Mouse (Mus musculus) intestine, embryonic 16.5 days (tissue): ENCODE results near the gene Cux1. TPM values are rescaled to one million over a fixed set of nuclear protein-coding genes. Genes with fewer than 3 reads are reported as not detected.
A peak's percentile ranks its signal among the peaks of the same experiment; 100 is the strongest.

Source experiments
- ATAC-seq: fragments of 200-750 bp; cut with Nextera tagmentation; 2 replicates; pipeline ENCODE4 v1.8.0; 2017; ENCODE audit warnings: moderate TSS enrichment, moderate library complexity
- H3K27ac ChIP-seq: fragments of 300-500 bp; sonication (generic); 2 replicates; pipeline ENCODE4 v1.5.1; 2014; ENCODE audit warnings: mild to moderate bottlenecking, low read length
- H3K27me3 ChIP-seq: fragments of 300-500 bp; sonication (generic); replicated peaks from 2 replicates; pipeline ENCODE4 v1.6.1; 2014; ENCODE audit warnings: low read length, control low read depth, mixed read lengths; ENCODE audit not compliant: control insufficient read depth, insufficient read depth
- H3K36me3 ChIP-seq: fragments of 300-500 bp; sonication (generic); 2 replicates; pipeline ENCODE4 v1.6.1; 2014; ENCODE audit warnings: low read length, control low read depth; ENCODE audit not compliant: control insufficient read depth, insufficient read depth
- H3K4me1 ChIP-seq: fragments of 300-500 bp; sonication (generic); 2 replicates; pipeline ENCODE4 v1.6.1; 2014; ENCODE audit warnings: low read length, control low read depth, mixed read lengths; ENCODE audit not compliant: control insufficient read depth, insufficient read depth
- H3K4me2 ChIP-seq: fragments of 300-500 bp; sonication (generic); 2 replicates; pipeline ENCODE4 v1.6.1; 2014; ENCODE audit warnings: low read depth, low read length, control low read depth
- H3K4me3 ChIP-seq: fragments of 300-500 bp; sonication (generic); 2 replicates; pipeline ENCODE4 v1.5.1; 2014; ENCODE audit warnings: mild to moderate bottlenecking, low read length
- H3K9ac ChIP-seq: fragments of 300-500 bp; sonication (generic); 2 replicates; pipeline ENCODE4 v1.6.1; 2014; ENCODE audit warnings: low read depth, low read length
- H3K9me3 ChIP-seq: fragments of 300-500 bp; sonication (generic); 2 replicates; pipeline ENCODE4 v1.6.1; 2016; ENCODE audit warnings: low read length, control low read depth; ENCODE audit not compliant: control insufficient read depth
- WGBS: fragments of 180-500 bp; shearing (Covaris S2); extraction: QIAGEN DNeasy Blood & Tissue Kit; methylation state at CpG from one replicate; pipeline ENCODE4 v1.1.7; 2014; 5-methylcytosine and 5-hydroxymethylcytosine counted together
- polyA plus RNA-seq: library from polyadenylated mRNA; unstranded; fragments of >200 nt; fragmentation: Nextera tagmentation; extraction: Ambion mirVana; gene quantifications from 2 replicates; pipeline ENCODE4 v1.2.1, GENCODE M21; 2015

Gene Cux1
- polyA plus RNA-seq, 1 experiment from 2014 or later = 62.5 TPM

DNA sequence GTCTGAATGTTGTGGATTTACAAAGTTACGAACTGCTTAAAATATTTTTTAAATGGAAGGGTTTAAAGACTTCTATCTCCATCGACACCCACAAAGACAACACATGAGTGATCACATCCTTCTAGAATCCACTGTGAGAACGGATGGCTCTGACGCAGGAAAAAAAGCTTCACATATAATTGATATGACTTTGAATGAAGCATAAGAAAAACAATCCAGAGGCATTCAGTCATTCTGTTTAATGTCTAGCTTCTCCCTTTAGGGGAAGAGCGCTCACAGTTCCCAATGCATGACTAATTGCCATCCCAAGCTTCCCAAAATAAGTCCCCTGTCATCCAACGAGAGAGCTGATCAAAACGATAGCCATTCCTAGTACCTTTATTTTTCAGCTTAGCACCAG, 2.9 kb upstream of the Cux1 start:
- H3K4me3 ChIP-seq = no peak overlapping the region
- H3K4me1 ChIP-seq = peaks cover 1% of the 10 kb centered on the region
- H3K9ac ChIP-seq = no peak overlapping the region
- no peak for ATAC-seq
- H3K36me3 ChIP-seq = no peaks in the 10 kb centered on the region
- H3K4me2 ChIP-seq = no peak overlapping the region
- WGBS = 57% methylated on average over 7 of the region's 7 CpGs
- H3K9me3 ChIP-seq = no peaks in the 10 kb centered on the region
- 0 out of 2 replicates have a peak, but pooled peaks cover 5% of the 10 kb centered on the region for H3K27me3 ChIP-seq
- H3K27ac ChIP-seq = no peak overlapping the region

DNA sequence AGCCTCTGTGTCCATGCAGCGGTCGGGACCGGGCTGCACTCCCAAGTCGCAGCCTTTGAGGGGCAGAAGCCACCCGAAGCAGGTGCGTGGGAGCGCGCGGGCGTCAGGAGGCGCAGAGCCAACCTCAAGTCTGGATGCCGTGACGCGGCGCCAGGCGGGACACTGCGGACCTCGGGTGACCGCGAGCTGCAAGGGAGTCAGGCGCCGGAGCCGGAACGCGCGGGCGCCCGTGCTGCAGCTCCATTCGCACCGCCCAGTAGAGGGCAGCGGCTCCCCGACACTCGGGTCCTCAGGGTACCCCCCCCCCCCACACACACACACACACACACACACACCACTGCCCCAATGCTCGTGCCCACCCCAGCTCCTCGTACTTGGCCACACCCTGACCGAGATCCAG, 1.5 kb upstream of the Cux1 start:
- Histone ChIP-seq H3K4me1 (peaks cover 12% of the 10 kb centered on the region), H3K9me3 (no peaks in the 10 kb centered on the region), H3K27ac (no peak overlapping the region), H3K4me3 (peak overlapping the region; percentile 90), H3K4me2 (peak overlapping the region; percentile 99), H3K9ac (peak overlapping the region; percentile 69), H3K27me3 (0 out of 2 replicates have a peak, but pooled peaks cover 5% of the 10 kb centered on the region), H3K36me3 (no peaks in the 10 kb centered on the region)
- WGBS = 0% methylated on average over 36 of the region's 36 CpGs
- ATAC-seq = no peak

DNA sequence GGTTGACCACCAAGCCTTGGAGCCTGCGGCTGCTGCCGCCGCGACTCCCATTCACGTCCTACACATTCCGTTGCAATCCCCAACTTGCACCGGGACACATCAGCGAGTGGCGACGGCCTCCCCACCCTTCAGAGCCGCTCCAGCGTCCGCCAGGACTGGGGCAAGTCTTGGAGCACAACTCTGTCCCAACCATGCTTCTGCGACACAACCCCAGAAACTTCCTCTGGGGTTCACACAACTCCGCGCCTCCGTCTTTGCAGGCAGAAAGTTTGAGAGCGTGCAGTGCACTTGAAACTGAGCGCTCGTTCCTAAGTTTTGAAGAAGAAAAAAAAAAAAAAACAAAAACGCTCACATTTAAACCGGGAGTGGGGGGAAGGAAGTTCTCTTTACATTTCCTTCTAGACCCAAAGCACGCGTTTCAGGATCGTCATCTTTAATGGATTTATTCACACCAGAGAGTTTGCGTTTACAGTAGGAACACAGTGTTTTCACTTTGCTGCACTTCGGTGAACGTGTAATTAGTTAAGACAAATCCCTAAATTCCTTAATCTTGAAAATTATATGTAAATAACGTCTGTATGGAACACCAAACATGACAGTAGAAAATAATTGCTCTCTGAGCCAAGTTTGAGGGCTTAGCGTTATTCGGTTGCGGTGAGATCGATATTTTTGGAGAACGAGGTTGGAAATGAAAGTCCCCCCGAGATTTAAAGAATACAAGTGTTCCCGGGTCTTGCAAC, 906 bp upstream of the Cux1 start:
- Histone ChIP-seq H3K9ac (peak overlapping the region; percentile 88), H3K4me3 (peak overlapping the region; percentile 90), H3K27me3 (0 out of 2 replicates have a peak, but pooled peaks cover 5% of the 10 kb centered on the region), H3K4me1 (peaks cover 12% of the 10 kb centered on the region), H3K9me3 (no peaks in the 10 kb centered on the region), H3K27ac (no peak overlapping the region), H3K4me2 (peak overlapping the region; percentile 99), H3K36me3 (no peaks in the 10 kb centered on the region)
- whole genome bisulfite sequencing = under 1% methylated on average over 36 of the region's 36 CpGs
- ATAC-seq = peak; percentile 7; the same call in 1 of the 2 replicates

DNA sequence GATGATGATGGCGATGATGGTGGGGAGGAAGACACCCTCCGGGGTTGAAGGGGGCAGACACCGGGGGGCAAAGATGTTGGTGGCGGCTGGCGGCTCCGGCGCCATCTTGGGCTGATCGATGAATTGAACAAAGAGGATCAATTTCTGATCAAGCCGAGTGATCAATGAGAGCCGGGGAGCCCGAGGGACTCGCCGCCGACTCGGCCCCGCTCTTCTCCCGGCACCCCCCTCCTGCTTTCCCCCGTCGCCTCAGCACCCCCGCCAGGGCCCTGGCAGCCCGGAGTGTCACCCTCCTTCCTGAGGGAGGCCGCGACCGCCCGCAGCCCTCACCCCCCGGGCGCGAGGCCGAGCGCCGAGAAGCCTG, 496 bp downstream of the Cux1 start:
- Histone ChIP-seq H3K4me3 (peak overlapping the region; percentile 90), H3K36me3 (no peaks in the 10 kb centered on the region), H3K4me1 (peaks cover 12% of the 10 kb centered on the region), H3K4me2 (peak overlapping the region; percentile 93), H3K9ac (peak overlapping the region; percentile 88), H3K27ac (peak overlapping the region; percentile 91), H3K9me3 (no peaks in the 10 kb centered on the region), H3K27me3 (0 out of 2 replicates have a peak, but pooled peaks cover 5% of the 10 kb centered on the region)
- 0% methylated on average over 31 of the region's 31 CpGs for WGBS
- peak; percentile 61 for ATAC-seq

DNA sequence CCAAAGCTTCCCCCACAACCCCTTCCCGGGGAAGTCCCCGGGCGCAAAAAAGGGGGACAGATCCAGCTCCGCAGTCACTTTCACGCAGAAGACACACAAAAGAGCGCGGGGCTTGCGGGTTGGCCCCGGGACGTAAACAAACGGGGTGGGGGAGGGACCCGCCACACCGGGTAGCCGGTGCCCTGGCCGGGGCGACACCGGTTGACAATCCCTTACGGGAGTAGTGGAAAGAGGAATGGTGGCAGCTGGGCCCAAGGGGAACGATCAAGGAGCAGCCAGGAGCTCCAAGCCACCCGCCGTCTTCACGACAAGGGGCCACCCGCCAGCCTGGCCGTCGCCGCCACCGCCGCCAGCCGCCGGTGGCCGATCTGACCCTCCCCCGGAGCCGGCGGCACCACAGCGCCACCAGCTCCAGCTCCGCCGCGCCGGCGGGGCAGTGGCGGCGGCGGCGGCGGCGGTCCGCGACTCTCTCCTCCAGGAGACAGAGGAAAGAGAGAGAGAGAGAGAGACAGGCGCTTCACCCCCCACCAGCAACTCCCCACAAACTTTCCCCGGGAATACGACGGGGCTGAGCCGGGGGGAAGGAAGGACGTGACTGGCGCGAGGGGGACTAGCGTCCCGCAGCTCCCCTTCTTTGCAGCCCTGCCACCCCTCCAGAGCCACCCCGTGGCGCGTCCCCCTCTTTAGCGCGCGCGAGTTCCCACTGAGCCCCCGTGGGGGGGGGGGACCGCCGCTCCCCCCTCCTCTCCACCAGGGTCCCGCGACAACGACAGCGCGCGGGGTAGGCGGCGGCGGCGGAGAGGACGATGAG, 1.1 kb downstream of the Cux1 start:
- H3K4me2 ChIP-seq = peak overlapping the region; percentile 93
- 0 out of 2 replicates have a peak, but pooled peaks cover 5% of the 10 kb centered on the region for H3K27me3 ChIP-seq
- H3K27ac ChIP-seq = peak overlapping the region; percentile 91
- ATAC-seq = peak; percentile 39
- H3K4me1 ChIP-seq = peaks cover 15% of the 10 kb centered on the region
- H3K36me3 ChIP-seq = no peaks in the 10 kb centered on the region
- H3K4me3 ChIP-seq = peak overlapping the region; percentile 90
- H3K9ac ChIP-seq = peak overlapping the region; percentile 88
- no peaks in the 10 kb centered on the region for H3K9me3 ChIP-seq
- under 1% methylated on average over 59 of the region's 79 CpGs for WGBS

- ATAC-seq = no peak
- H3K4me1 ChIP-seq = peaks cover 20% of the 10 kb centered on the region
- under 1% methylated on average over 32 of the region's 32 CpGs for WGBS
These were observed 1.9 kb downstream of the Cux1 start for GRCm38 (mm10) chr5:136565311-136565811.

DNA sequence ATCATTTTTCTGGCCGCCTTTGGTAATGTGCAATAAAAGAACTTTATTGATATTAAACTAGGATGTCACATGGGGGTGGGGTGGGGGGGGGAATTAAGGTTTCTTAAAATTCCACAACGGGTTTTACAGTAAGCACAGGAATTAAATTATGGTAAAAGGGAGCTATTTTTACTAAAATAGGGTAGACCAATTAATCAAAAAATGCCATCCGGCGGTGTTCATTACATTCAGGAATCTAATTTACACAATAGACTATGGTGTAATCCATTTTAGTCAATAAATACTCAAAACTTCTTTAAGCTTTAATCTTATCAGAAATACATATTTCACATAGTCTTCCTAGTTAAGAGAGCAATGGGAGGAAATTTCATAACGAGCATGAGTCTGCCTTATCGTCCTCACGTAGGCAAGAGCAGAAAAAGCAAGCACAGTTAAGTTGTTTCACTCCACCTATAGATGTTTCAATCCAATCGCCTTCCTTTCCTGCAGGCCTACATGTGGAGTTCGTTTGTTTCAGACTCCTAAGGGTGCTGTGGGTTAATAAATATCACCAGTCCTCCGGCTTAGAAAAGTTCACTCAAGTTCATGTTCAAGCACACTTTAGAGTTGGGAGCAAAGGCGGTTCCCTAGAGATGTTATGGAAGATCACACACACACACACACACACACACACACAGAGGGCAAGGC, 2.5 kb downstream of the Cux1 start:
- no peak for ATAC-seq
- no peaks in the 10 kb centered on the region for H3K9me3 ChIP-seq
- H3K27ac ChIP-seq = peak overlapping the region; percentile 91; the same call in 1 of the 2 replicates
- 34% methylated on average over 11 of the region's 11 CpGs for WGBS
- H3K9ac ChIP-seq = peak overlapping the region; percentile 88
- peak overlapping the region; percentile 93 for H3K4me2 ChIP-seq
- H3K4me1 ChIP-seq = peaks cover 21% of the 10 kb centered on the region
- no peaks in the 10 kb centered on the region for H3K36me3 ChIP-seq
- peak overlapping the region; percentile 90 for H3K4me3 ChIP-seq
- no peaks in the 10 kb centered on the region for H3K27me3 ChIP-seq

More at GRCm38 (mm10) chr5:136565311-136565811, 1.9 kb downstream of the Cux1 start:
- H3K9me3 ChIP-seq = no peaks in the 10 kb centered on the region
- peak overlapping the region; percentile 88 for H3K9ac ChIP-seq
- H3K27ac ChIP-seq = peak overlapping the region; percentile 91
- no peaks in the 10 kb centered on the region for H3K36me3 ChIP-seq
- peak overlapping the region; percentile 93 for H3K4me2 ChIP-seq
- H3K27me3 ChIP-seq = 0 out of 2 replicates have a peak, but pooled peaks cover 2% of the 10 kb centered on the region
- peak overlapping the region; percentile 90 for H3K4me3 ChIP-seq

- no peak overlapping the region for H3K4me2 ChIP-seq
- no peaks in the 10 kb centered on the region for H3K36me3 ChIP-seq
- no peak overlapping the region for H3K27ac ChIP-seq
- H3K27me3 ChIP-seq = no peaks in the 10 kb centered on the region
- H3K4me1 ChIP-seq = peaks cover 24% of the 10 kb centered on the region
- no peak overlapping the region for H3K9ac ChIP-seq
- ATAC-seq = no peak
- H3K4me3 ChIP-seq = no peak overlapping the region
- WGBS = 63% methylated on average over 3 of the region's 3 CpGs
- H3K9me3 ChIP-seq = no peaks in the 10 kb centered on the region
These were observed 3.3 kb downstream of the Cux1 start for GRCm38 (mm10) chr5:136563996-136564395.

- no peaks in the 10 kb centered on the region for H3K9me3 ChIP-seq
- peaks cover 24% of the 10 kb centered on the region for H3K4me1 ChIP-seq
- H3K36me3 ChIP-seq = no peaks in the 10 kb centered on the region
- no peak overlapping the region for H3K27ac ChIP-seq
- ATAC-seq = no peak
- H3K27me3 ChIP-seq = no peaks in the 10 kb centered on the region
- H3K4me2 ChIP-seq = no peak overlapping the region
- H3K4me3 ChIP-seq = no peak overlapping the region
- no peak overlapping the region for H3K9ac ChIP-seq
- 74% methylated on average over 4 of the region's 4 CpGs for WGBS
These were observed 4.2 kb downstream of the Cux1 start for GRCm38 (mm10) chr5:136563104-136563503.
